Mouse (Mus musculus) MN1 (cell line): Measurements from ENCODE around the gene Onecut3.
A peak's percentile ranks its signal among the peaks of the same experiment; 100 is the strongest.

Experiments used
- DNase-seq: peaks from one replicate; pipeline ENCODE4 v3.0.0-alpha.2; 2016; ENCODE audit warnings: low spot score

The Onecut3 gene

DNA sequence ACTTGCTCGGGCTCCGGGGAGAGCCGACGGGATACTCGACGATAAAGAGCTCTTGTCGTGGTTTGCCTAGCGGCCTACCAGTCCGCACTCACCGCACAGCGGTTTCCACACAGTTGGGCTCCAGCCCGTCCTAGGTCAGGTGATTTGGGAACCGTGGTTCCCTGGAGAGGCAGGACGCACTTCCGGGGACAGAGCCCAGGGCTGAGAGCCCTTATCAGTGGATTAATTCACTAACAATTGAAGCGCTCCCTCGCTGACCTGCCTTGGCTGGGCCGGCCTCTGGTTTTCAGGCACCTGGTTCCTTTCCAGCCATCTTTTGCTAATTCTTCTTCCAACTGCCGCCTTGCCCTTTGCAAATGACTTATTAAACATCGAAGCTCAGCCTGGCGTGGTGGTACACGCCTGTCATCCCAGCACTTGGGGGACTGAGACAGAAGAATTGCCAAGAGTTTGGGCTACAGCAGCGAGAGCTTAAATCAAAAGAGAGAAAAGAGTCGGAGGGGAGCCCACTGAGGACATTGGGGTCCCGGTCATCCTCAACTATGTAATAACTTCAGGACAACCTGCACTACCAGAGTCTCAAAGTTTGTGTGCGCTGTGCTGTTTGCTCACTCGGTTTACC is 9.1 kb downstream of the Onecut3 start:
- DNase-seq = peak; percentile 48

DNA sequence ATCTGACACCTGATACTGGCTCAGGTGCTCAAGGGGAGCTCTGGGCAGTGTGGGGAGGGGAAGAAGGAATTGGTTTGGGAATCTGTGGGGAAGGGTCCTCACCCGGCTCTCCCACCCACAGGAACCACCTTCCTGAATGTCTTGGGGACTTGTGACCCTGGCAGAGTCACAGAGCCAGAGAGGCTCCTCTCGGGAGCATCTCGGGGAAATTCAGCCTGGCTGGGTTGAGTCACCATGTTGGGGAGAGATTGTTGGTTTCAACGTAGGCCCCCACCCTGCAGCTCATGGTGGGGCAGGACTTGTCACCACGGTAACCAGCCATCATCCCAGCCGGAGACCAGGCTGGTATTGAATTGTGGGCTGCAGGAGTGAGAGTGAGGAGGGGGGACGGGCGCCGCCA is 10.1 kb downstream of the Onecut3 start:
- peak; percentile 33 for DNase-seq

DNA sequence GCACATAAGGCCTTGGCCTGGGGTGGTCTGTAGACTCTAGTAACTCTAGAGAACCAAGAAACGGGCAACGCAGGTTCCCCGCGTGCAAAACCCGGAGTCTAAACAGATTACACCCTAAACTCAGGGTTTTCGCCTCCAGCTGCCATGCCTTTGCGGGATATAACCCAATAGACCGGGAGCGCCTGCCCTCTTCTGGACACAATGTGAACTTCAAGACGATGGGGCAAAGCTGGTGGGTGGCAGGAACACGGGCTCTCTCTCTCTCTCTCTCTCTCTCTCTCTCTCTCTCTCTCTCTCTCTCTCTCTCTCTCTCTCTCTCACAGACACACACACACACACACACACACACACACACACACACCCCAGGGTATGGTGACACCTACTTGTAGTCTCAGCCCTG is 11.6 kb downstream of the Onecut3 start:
- peak; percentile 78 for DNase-seq

DNA sequence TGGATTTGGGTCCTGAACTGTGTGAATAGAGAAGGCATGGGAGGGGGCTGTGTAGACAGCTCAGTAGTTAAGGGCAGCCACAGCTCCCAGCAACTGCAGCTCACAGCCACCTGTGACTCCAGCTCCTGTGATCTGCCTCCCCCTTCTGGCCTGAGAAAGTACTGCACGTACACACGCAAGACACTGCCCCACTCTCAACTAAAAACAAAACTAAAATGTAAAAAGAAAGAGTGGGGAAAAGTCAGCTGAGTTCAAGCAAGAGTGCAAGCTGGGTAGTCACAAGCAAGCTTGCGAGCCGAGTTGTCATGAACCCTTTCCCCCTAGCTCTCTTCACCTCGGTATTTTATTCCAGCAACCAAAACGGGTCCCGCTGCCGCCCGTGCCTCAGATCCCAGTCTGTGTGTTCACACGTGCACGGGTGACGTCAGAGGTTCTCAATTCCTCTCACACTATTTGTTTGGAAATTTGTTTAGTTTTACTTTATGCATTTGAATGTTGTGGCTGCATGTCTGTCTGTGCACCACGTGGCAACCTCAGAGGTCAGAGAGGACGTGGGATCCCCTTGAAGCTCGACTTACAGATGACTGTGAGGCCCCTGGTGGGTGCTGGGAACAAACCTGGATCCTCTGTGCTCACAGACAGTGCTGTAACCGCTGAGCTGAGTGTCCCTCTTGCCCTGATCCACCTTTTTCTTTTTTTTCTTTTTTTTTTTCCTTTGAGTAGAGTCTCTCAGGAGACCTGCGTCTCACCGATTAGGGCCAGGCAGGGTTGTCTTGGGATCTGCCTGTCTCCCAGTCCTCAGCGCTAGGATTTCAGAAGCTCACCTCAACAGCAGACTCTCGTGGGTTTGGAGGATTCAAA is 15.0 kb downstream of the Onecut3 start:
- DNase-seq = peak; percentile 73

DNA sequence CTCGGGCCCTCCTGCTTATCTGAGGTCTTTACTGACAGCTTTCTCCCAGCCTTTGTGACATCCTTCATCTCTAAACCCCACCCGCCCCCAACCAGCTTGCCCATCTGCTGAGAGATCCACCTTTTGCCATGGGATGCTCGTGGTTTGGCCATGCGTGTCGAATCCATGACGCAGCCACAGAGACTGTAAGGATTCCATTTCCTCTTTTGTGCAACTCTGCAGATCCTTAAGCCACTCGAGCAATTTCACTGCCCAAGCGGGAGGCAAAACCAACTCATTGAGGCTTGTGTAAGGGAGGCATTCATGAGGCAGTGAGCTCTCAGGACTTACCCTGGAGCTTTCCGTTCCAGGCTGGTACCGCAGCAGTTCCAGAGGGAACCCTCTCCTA is 15.6 kb downstream of the Onecut3 start:
- DNase-seq = no peak

DNA sequence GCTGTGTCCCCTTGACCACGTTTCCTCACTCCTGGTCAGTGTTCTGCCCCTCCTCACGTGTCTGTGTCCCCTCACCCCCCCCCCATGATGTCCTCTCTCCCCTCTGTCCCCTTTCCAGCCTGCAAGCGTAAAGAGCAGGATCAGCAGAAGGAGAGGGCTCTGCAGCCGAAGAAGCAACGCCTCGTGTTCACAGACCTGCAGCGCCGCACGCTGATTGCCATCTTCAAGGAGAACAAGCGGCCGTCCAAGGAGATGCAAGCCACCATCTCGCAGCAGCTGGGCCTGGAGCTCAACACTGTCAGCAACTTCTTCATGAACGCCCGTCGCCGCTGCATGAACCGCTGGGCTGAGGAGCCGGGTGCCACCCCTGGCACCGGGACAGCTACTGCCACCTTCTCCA is 19.1 kb downstream of the Onecut3 start:
- DNase-seq = peak; percentile 36

DNA sequence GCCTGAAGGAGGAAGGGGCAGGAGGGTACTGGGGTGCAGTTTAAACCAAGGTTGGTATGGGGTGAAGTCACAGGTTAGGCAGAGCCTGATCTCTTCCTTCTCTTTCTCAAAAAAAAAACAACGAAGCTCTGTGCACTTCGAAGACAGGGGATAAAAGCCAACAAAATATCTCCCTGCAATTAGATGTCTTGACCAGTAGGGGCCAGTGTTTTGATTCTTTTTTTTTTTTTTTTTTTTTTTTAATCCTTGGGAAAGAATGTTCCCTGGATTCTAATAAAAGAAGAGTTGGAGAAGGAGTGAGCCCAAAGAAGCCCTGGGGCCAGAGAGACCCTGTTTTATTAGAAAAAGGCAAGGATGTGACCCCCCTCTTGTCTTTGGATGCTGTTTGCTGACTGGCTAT is 24.7 kb downstream of the Onecut3 start:
- DNase-seq = no peak

DNA sequence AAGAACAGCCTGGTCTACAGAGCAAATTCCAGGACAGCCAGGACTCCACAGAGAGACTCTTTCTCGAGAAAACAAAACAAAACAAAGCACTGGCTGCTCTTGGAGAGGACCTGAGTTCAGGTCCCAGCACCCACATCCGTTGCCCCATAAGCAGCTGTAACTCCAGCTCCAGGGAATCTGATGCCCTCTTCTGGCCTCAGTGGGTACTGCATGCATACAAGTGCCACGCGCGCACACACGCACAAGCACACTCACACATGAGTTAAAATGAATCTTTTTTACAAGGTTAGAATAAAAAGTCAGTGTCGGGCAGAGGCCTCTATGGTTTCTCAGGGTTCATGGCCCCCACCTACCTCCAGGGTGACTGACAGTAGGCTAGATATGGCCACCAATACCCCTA is 28.7 kb downstream of the Onecut3 start:
- DNase-seq = no peak

DNA sequence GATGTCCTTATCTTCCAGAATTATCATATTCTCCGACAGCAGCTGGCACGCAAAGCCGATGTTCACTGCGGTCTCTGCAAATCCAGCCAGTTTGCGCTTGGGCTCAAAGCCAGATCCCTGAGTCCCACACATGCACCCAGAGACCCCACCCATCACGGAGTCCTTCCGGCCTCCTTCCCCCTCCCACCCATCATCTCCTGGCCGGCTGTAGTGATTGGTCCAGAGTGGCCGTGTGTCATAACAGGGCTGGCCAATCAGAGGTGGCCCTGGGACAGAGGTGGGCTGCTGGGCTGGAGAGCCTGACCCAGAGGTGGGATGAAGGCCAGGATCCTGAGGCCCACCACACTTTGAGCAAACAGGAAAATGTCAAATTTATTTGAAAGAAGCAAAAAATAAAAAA is 31.5 kb downstream of the Onecut3 start:
- no peak for DNase-seq

DNA sequence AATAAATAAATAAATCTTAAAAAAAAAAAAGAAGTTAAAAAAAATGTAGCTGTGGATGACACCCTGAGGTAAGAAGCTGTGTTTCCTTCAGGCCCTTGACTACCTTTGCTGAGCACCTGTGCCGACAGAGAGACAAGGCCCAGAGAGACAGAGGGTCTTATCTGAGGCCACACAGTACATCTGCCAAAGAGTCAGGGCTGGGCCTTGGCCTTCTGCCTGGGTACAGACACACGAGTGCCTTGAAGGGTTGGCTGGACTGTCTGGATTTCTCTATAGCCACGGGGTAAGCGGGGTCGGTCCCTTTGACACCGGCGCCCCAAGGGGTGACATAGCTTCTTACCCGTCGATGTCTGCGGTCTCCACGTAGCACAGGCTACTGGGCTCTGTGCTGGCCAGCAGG is 38.1 kb downstream of the Onecut3 start:
- no peak for DNase-seq

DNA sequence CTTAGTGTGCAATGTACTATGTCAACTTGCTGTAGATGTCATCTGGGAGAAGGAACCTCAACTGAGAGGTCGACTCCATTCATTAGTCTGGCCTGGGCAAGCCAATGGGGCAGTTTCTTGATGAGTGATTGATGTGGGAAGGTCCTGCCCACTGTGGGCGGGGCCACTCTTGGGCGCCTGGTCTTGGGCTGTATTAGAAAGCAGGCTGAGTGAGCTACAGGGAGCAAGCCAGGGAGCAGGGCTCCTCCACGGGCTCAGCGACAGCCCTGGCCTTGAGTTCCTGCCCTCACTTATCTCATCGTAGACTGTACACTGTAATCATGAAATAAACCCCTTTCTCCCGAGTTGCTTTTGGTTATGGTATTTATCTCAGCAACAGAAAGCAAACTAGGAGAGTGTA is 39.1 kb downstream of the Onecut3 start:
- peak; percentile 29 for DNase-seq

DNA sequence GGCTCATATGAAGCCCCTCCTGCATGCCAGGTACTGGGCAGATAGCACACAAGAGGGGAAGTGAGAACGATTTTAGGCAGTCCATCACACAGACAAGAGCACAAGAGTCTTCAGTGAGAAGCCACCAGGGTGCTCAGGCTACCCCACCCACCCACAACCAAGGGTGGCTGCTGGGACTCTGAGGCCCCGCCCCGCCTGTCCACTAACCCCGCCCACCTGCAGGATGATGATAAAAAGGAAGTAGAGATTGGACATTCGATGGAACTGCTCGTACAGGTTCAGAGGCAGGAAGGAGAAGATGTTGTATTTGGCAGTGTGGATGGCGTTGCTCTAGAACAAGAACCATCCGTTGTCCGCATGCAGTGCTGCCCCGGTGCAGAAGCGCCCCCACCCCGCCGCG is 40.4 kb downstream of the Onecut3 start:
- DNase-seq = no peak

DNA sequence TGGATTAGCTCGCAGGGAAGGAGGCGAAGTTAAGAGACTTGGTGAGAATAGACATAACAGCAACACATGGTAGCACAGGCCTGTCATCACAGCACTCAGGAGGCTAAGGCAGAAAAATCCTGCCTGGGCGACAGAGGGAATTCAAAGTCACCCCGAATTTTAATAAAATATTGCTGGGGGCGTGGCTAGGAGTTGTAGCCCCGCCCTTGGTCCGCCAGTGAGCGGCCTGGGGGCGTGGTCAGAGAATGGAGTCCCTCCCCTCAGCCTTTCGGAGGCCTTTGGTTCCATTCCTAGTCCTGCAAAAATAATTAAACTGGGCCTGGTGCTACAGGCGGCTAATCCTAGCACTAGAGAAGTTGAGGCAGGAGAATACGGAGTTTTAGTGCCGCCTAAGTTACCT is 41.1 kb downstream of the Onecut3 start:
- DNase-seq = no peak

DNA sequence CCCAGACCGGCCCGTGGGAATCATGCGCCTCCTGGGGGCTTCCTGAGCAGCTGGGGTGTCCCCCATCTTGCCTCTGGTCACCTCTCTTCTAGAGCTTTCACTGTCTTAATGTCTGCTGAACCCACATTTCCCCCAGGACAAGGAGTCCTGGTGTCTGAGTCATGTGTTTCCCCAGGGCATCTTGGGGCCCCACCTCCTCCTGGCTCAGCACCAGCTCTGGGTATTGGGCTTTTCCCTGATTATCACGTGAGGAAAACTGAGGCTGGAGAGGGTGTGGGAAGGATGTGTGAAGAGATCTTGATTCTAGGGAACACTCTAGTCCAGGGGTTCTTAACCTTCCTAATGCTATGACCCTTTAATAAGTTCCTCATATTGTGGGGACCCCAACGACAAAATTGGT is 43.5 kb downstream of the Onecut3 start:
- peak; percentile 70 for DNase-seq

DNA sequence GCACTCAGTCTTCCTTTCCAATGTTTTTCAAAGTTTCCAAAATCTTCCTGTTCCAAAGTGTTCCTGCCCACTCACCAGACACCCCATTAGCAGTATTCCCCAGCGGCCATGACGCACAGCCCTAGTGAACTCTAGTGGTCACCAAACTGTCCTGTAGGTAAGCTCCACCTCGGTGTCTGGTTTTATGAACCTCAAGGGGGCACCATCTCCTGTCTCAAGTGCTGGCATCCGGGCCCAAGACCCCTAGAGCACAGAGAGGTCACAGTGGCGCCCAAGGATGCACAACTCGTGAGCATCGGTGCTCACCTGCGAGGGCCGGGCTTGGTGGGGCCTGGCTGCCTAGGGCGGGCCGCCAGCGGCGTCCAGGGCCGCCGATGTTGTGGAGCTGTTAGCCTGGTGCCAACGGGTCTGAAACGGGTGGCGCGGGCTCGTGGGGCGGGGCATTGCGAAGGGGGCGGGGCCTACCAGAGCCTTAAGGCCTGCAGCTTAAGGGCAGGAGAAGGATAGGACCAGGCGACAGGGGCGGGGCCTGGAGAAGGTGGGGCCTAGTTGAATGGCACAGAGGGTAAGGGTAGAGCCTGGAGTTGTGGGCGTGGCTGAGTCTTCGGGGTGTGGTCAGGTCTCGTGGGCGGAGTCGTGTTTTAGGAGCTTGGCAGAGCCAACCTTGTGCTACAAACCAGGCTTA is 44.2 kb downstream of the Onecut3 start, which contains the start of gene Atp8b3:
TSS of gene Atp8b3 (minus strand) at position 415 of the 685 bp plus-strand sequence.
- DNase-seq = peak; percentile 89

DNA sequence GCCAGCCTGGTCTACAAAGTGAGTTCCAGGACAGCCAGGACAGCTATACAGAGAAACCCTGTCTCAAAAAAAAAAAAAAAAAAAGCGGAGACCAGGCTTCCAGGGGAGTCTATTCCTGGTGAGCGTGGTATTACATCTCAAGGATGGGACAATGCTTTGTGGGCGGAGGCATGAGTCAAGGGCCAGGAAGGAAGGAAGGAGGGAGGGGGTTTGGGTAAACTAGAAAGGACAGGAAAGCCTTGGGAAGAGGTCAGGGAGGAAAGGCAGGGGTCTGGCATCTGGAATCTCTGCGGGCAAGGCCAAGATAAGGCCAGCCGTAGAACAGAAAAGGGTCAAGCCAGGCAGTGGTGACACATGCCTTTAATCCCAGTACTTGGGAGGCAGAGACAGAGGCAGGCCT is 44.9 kb downstream of the Onecut3 start:
- peak; percentile 39 for DNase-seq

DNA sequence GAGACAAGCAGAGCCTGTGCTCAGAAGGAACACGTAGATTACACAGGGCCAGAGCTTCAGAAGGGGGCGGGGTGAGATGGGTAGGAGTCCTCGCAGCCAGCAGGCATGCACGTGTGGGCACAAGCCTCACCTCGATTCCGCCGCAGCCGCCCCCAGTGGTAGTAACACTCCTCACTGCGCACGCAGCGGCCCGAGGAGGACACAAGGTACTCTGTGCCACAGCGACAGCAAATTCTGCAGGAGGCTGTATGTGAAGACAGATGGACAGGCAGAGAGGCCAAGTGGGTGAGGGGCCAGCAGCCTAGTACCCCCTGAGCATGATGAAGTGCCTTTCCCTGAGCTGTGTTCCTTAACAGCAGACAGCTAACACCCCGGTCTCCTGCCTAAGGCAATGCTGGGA is 49.2 kb downstream of the Onecut3 start:
- DNase-seq = no peak

DNA sequence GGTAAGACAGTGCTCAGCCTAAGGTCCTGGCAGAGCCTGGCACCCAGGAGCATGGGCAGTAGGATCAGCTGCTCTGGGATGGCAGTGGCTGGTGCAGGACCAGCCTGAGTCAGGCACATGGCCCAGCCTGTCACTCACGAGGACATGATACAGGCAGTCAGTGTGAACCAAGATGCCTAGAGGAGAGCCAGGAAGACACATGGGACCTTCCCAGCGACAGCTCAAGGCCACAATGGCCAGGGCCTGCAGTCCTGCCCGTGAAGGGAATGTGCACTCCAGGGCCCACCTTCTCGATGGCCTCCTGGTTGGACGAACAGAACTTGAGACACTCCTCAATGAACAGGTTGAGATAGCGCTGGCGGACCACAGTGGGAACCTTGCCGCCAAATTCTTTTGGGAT is 51.0 kb downstream of the Onecut3 start:
- no peak for DNase-seq

DNA sequence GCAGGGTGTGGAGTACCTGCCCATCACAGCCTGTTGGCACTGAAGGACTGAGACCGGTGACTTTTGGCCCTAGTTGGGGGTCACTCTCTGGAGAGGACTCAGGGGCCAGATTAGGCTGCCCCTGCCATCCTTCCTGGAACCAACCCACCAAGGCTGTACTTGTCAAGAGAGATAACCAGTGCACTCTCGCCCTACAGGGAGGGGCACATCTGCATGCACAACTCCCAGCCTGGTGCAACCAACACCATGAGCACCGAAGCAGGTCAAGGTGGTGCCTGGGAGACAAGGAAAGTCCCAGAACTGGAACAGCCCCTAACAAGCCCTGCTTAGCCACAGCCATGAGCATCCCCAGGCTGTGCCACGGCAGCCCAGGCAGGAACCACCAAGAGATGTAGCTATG is 52.3 kb downstream of the Onecut3 start:
- no peak for DNase-seq

DNA sequence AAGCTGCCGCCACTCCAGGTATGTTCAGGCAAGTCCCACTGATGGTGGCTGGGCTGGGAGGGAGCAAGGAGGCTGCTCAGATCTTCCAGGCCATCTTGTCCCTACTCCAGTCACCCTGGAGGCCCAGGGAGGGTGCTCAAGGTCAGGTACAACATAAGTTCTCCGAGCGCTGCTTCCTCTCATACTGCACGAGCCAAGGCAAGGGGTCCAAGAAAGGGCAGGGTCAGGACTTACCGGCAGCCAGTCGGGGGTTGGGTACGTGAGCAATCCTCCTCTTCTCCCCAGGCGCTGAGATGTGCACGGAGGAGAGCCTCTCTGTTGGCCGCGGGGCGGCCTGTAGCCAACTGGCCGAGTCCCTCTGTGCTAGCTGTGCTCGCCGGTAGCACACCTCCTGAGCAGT is 52.9 kb downstream of the Onecut3 start:
- no peak for DNase-seq

DNA sequence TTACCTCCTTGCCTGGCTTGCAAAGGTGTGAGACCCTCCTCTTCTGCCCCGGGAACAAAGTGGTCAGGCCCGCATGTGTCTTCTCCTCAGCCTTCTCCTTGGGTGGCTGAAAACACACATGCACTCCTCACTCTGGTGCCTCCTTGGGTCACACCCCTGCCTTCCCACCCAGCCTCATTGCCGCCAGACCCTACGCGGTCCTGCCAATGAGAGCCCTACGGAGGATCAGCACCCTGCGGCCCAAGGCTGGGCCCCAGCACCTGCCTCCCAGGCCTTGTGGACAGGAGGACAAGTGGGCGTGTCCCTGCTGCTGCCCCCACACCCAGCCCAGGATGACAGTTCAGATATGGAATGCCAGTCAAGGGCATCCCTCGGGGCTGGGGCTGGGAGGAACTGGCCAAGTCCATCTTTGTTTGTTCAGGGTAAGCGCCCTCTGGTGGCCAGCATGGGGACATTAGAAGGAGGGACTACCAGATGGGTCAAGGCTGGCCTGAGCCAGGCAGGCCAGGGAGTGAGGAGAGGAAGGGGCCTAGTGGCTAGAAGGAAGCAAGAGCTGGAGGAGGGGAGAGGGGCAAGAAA is 53.9 kb downstream of the Onecut3 start:
- peak; percentile 80 for DNase-seq

DNA sequence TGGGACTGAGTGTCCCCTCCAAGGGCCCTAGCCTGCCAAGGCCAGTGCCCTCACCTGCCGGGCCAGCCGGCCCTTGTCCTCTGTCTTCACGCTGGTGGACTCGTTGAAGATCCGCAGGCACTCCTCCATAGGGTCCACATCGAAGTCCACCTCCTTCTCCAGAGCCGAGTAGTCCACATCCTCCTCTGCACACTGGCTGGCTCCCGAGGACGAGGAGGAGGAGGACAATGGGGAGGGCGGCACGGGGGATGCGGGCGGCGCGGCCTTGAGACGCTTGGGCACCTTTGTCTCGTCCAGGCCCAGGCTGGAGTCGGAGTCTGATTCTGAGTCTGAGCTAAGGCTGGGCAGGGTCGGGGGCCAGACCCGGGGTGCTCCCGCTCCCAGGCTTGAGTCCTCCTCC is 54.6 kb downstream of the Onecut3 start:
- no peak for DNase-seq

DNA sequence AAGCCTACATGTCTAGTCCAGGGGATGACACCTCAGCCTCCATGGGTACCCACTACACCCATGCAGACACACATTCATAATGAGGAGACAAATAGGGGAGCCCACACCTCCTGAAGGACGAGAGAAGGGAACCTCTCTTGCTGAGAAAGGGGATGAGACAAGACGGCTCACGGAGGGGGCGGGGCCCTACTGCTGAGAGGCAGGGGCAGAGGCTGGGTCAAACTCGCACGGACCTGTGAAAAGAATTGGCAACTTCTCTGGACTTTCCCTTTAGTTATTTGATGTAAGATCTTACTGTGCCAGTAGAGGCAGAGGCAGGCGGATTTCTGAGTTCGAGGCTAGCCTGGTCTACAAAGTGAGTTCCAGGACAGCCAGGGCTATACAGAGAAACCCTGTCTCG is 57.7 kb downstream of the Onecut3 start:
- no peak for DNase-seq
